Mouse (Mus musculus) urinary bladder, postnatal 4 days (tissue): ENCODE measurements around the gene Neurog2.

Source experiments
- DNase-seq, 2 experiments: peaks; one replicate each; pipeline ENCODE4 v3.0.0; 2021 to 2022; ENCODE audit warnings: low spot score in 2 of 2

Neurog2 gene

GRCm38 (mm10) chr3:127633080-127634032, at the start of gene Neurog2:
Gene Neurog2 (plus strand): TSS chr3:127633135.
- DNase-seq, result no peak

GRCm38 (mm10) chr3:127597136-127597535, 35.8 kb upstream of the Neurog2 start:
- no peak for DNase-seq

- no peak for DNase-seq
These were observed 24.8 kb upstream of the Neurog2 start for GRCm38 (mm10) chr3:127608109-127608508.

- DNase-seq, result peak in 1 of 2 experiments; percentile 51
These were observed 7.6 kb upstream of the Neurog2 start for GRCm38 (mm10) chr3:127625296-127625695.

GRCm38 (mm10) chr3:127625701-127626399, 7.1 kb upstream of the Neurog2 start:
- no peak for DNase-seq

- no peak for DNase-seq
These were observed 6.4 kb upstream of the Neurog2 start for GRCm38 (mm10) chr3:127626524-127626923.

GRCm38 (mm10) chr3:127627151-127627955, 5.6 kb upstream of the Neurog2 start:
- no peak for DNase-seq

- DNase-seq, result no peak
These were observed 5.0 kb upstream of the Neurog2 start for GRCm38 (mm10) chr3:127627956-127628310.

GRCm38 (mm10) chr3:127628311-127629184, 4.4 kb upstream of the Neurog2 start:
- DNase-seq, result no peak

- no peak for DNase-seq
These were observed 2.7 kb upstream of the Neurog2 start for GRCm38 (mm10) chr3:127630190-127630589.

- no peak for DNase-seq
These were observed 2.1 kb upstream of the Neurog2 start for GRCm38 (mm10) chr3:127630735-127631372.

GRCm38 (mm10) chr3:127631582-127631981, 1.4 kb upstream of the Neurog2 start:
- DNase-seq, result no peak

GRCm38 (mm10) chr3:127632531-127632930, 404 bp upstream of the Neurog2 start:
- DNase-seq, result no peak

- peak; percentile 66 to 79 for DNase-seq
These were observed 1.4 kb downstream of the Neurog2 start for GRCm38 (mm10) chr3:127634101-127634983.

GRCm38 (mm10) chr3:127634984-127635349, 2.0 kb downstream of the Neurog2 start:
- no peak for DNase-seq

- DNase-seq, result no peak
These were observed 7.2 kb downstream of the Neurog2 start for GRCm38 (mm10) chr3:127639875-127640761.

GRCm38 (mm10) chr3:127640762-127641700, 8.1 kb downstream of the Neurog2 start:
- no peak for DNase-seq
